Mouse (Mus musculus) brain, adult 2 months (tissue): ENCODE results near the gene Zfp111.

Experiments used
- DNase-seq: peaks from one replicate; pipeline ENCODE4 v3.0.0; 2011; ENCODE audit warnings: low read depth, low spot score

The Zfp111 gene

DNA sequence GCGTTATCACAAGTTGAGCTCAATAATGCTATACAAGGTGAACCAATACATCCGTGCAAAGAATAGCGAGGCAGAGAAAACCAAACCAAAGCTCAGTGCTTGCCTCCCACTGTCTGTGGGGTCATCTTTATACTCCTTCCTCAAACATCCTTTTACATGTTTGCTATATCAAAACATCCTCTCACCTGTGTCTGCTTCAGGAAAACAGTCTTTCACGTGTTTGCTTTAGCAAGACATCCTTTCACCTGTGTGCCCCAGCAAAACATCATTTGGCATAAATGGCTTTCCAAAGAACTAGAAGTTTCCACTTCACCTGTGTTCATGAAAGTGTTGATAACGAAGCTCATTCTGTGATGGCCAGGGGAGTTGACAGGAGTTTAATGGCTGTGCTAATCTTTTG lies at the start of gene Zfp111:
TSS of gene Zfp111 (minus strand) at position 101 of the 400 bp plus-strand sequence.
- no peak for DNase-seq

DNA sequence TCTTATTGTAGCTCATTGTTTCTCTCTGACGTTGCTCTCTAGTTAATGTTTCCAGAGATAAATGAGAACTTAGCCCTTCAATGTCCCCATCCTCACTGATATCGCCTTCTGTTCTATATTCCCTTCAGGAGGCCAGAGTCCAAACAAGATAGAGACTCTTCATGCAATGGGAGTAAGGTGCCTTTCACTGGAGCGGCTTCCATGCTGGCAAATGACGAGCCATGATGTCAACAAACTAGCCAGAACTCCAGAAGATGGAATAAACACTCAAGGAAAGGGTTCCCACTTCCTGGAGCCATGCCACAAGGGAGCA lies 48.7 kb upstream of the Zfp111 start:
- no peak for DNase-seq

DNA sequence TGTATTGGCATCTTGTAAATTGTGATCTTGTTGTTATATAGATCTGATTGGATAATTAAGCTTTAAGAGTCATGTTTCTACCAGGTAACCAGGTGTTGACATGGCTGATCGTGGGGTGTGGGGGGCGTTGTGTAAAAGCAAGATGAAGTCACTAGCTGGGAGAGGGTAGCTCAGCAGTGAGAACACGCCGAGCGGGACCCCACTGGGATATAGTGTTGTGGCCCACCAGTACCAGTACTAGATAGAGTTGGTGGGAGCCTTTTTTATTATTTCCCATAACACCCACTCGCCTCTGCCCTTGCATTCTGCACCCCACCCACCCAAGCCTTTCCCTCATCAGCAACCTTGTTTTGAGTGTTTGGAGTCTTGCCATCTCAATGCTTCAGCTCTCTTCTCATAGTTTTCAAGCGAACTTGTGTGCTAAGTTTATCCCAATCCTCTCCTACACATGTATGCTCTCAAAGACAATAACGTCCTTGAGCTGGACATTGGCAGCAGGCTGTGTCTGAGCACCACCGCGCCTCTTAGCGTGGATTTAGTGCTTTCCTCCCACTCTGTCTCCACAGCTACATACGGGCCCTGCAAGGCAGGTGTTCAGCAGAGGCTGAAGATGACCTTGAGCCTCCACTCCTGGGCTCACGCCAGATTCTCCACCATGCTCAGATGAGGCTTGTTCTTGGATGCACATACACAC lies 48.2 kb upstream of the Zfp111 start:
- DNase-seq, result peak; percentile 19

DNA sequence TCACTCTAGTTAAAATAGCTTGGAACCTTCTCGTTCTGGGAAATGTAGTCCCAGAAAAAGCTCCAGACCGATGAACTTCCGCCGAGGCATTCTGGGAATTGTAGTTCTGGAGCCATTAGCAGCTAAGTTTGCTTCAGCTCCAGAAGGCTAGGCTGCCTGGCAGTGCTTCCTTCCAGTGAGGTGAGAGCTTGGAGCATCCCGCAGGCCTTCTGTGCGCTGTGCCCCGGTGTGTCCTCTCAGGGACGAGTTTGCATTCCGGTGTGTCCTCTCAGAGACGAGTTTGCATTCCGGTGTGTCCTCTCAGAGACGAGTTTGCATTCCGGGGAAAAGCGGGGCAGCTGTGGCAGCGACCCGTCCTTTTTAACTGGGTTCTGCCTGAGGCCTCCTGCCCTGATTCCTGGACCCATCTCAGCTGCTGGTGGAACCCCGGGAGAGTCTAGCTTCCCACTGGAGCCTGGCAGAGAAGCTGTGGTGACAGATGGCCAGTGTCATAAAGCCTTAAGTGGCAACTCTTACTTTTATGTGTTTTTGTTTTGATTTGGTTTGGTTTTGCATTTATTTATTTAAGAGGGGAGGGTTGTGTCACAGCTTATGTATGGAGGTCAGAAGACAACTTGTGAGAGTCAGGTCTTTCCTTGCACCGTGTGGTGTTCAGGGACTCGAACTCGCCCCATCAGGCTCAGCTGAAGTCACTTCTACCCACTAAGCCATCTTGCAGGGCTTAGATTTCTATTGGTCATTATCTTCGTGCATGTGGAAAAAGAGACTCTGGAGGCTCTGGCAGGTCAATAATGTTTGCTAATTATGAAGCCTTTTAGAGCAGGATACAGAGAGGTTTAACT lies 43.6 kb upstream of the Zfp111 start, which contains the start of gene Zfp108:
TSS of gene Zfp108 (plus strand) at position 162 of the 842 bp plus-strand sequence.
- peak; percentile 99 for DNase-seq

DNA sequence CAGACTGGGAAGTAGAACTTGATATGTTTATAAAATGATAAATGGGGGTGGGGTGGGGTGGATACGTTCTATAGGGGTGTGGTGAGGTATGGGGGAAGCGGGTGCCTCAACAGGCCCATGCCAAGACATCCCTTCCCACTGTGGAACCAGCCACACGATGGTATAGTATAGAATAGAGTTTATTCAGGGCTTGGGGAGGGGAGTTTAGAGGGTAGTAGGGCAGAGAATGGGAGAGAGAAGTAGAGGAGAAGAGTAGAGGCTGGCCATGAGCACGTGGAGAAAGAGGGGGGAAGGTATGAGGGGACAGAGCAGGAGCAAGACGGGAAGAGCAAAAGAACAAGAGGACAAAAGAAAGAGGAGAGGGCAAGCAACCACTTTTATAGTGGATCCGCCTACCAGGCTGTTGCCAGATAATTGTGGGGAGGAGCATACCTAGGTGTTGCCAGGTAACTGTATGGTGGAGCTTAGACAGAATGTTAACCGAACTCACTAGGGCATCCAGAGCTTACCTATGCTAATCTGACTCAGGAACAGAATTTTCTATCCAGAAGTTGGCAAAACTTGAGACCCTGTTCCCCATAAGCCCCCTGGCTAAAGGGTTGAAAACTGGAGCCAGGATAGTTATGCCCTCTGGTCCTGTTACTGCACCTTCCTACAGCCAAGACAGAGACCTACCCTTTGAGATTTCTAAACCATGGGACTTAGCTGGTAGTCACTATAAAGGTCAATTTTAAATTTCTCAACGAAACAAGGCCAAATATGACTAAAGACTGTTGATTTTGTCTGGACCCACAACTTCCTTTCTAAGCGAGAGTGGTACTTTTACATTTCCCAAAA lies 42.8 kb upstream of the Zfp111 start:
- DNase-seq, result no peak

DNA sequence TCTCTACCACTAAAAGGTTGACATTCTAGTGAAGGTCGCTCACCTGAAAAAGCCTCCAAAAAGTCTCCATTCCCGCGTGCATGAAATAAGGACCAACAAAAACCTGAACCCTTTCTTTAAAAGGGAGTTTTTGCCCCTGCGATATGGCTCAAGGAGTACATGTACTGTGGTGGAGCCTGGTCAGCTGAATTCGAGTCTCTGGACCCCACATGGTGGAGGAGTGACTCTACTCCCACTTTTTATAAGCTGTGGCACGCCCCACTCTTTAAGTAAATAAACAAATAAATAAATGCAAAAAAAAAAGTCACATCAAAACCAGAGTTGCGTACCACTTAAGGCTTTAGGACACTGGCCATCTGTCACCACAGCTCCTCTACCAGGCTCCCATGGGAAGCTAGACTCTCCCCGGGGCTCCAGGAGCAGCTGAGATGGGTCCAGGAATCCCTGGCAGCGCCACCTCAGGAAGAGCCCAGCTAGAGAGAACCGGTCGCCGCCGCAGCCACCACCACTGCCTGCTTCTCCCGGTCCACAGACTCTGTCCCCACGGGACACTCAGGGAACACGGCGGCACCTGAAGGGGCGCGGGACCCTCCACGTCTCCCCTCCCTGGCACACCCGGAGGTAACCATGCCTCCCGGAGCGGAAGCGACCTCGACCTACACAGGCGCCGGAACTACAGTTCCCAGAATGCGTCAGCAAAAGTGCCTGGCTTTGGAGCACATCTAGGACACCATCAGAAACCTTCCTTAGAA lies 26.0 kb upstream of the Zfp111 start, which contains the start of gene Zfp109:
TSS of gene Zfp109 (minus strand) at position 521 of the 752 bp plus-strand sequence.
- DNase-seq, result peak; percentile 92

GRCm38 (mm10) chr7:24210296-24210695 lies 947 bp downstream of the Zfp111 start:
- no peak for DNase-seq

- DNase-seq, result no peak
Observed at GRCm38 (mm10) chr7:24208282-24208886, 2.9 kb downstream of the Zfp111 start.

GRCm38 (mm10) chr7:24207488-24208261 lies 3.6 kb downstream of the Zfp111 start:
- peak; percentile 97 for DNase-seq

DNA sequence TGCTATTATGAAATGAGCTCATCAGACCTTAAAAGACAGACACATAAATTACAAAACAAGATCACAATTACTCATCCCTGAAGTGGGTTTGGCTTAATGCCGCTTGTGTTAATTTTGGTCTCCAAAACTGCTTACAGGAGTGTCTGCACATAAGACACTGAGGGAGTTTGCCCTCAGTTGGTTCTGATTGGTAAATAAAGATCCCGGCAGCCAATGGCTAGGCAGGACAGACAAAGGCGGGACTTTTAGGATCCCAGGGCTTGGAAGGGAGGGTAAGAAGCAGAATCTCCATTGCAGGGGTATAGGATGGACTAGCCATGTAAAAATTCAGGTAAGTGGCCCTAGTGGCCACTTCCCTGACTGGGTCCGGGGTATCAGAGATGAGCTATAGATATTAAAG lies 14.3 kb downstream of the Zfp111 start:
- peak; percentile 1 for DNase-seq

DNA sequence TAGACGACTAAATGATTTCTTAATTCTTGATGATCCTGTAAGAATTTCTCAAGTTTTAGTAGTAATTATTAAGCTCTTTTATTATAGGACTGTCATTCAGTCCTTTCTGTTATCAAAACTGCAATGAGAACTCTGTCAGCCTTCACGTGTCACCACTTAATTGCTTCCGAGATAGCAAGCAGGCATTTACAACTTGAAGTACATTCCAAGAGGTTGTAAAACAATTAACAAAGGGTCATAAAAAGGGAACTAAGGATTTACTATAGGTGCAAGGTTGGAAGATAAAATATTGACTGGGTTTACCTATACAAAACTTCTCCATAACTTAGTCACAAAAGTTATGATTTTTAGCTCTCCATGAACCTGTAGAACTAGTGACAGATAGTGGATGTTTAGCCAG lies 18.1 kb downstream of the Zfp111 start:
- no peak for DNase-seq

- DNase-seq, result no peak
Observed at GRCm38 (mm10) chr7:24191361-24191760, 19.9 kb downstream of the Zfp111 start.

DNA sequence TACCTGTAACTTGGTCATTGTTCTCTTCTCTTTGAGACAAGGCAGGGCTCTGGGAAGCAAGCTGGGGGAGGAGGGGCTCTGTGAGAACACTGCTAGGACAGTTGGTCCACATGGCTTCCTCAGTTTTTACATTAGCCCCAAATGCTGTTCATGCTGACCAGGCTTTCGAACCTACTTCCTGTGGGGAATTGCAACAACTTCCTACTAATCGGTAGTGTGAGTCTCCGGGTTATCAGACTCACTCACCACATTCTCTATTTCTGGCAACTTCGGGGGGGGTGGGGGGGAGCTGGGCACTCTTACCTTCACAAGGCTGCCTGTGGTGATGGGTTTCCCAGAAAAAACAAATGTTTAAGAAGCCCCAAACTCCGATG lies 21.7 kb downstream of the Zfp111 start:
- no peak for DNase-seq

GRCm38 (mm10) chr7:24188901-24189570 lies 22.2 kb downstream of the Zfp111 start:
- DNase-seq, result no peak

DNA sequence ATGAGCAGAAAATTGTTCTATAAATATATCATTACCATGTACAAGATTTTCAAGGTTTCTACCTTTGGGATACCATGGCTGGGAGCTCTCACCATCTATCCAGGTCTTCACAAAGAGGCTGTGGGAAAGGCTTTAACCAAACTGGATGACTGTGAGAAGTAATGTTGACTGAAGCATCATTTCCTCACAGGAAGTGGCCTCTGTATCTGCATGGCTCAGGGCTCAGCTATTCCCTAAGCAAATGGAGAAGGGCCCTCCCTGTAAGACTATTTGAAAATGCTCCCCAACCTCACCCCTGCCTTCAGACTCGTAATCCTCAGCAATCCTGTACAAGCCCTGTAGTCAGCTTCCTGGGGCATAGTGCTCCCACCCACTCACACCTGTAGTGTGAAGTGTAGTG lies 23.6 kb downstream of the Zfp111 start:
- no peak for DNase-seq

- DNase-seq, result no peak
Observed at GRCm38 (mm10) chr7:24175337-24175711, 35.9 kb downstream of the Zfp111 start.

DNA sequence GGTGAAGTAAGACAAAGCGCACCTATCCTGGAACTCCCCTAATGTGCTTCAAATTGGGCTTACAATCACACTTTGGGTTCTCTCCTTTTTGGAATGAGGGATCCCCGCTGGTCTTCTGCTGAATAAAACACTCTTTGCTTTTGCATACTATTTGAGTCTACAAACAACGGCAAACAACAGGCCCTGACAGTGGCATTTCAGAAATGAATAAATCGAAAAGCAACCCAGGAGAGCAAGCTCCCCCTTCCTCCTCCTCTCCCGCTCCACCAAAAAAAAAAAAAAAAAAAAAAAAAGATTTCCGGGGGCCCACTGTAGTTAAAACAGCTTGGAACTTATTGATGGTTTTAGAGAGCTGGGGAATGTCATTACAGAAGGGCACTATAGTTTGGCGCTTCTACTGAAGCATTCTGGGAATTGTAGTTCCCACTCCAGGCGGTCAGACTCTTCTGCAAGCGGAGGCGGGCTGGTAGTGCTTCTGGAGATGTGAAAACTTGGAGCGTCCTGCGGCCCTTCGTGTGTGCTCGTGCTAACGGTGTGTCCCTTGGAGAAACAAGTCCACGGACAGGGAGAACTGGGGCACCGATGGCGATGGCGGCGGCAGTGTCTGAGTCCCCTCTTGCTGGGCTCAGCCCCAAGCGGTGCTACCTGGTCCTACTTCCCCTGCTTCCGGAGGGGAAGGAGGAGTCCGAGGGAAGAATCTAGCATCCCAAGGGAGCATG lies 36.5 kb downstream of the Zfp111 start, which contains the start of gene Zfp114:
TSS of gene Zfp114 (plus strand) at position 443 of the 719 bp plus-strand sequence.
- DNase-seq, result peak; percentile 95

- no peak for DNase-seq
Observed at GRCm38 (mm10) chr7:24172191-24172590, 39.1 kb downstream of the Zfp111 start.

- DNase-seq, result peak; percentile 20
Observed at GRCm38 (mm10) chr7:24153272-24153671, 58.0 kb downstream of the Zfp111 start.
